8 mouse cellular contexts compared by ENCODE assay signal in the genomic region with DNA sequence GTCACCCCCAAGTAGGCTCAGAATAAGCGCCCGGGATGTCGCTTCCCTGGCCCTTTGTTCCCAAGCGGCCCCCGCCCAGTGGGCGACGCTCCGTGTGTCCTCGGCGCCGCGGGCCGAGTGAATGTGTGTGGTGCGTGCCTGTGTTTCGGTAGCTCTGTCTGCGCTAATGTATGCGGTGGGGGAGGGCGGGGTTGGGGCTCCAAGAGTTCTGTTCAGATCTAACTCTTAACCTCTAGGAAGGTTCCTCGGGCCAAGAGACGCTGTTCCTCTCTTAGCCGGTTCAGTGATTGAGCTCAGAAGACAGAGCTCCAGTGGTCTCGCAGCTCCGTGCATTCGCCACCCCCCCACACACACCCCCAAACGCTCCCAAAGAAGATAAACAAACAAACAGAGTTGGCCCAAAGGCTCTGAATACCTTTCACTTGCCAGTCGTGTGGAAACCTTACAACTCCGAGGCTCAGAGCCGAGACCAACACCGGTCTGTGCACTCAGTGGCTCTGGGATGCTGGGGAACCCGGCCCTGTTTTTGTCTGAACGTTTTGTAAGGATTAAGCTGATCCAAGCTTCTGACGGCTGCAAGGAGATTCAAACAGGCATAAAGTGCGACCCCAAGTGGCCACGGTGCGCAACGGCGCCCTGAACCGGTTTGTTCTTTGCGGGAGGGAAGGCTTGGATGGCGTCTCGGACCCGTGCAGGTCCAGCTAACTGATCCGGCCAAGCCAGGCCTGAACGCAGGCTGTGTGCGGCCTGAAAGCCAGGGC. TPM values are rescaled to one million over a fixed set of nuclear protein-coding genes. Genes with fewer than 3 reads are reported as not detected.
A peak's percentile ranks its signal among the peaks of the same experiment; 100 is the strongest.
DNase-seq lines count a peak whose midpoint lies in the region; ATAC-seq and TF ChIP-seq lines count a peak whose summit lies in the region.

No protein-coding gene starts in this region.

- TF ChIP-seq RAD21 in CH12.LX (IDR thresholded peaks at IDR 0.05; ENCODE audit: low read depth, low read length) = peak; percentile 93

- no peak overlapping the region for H3K9ac ChIP-seq in CH12.LX (ENCODE audit: insufficient read depth, low read depth)
- H3K9ac ChIP-seq in forebrain, embryonic 13.5 days = peak overlapping the region; percentile 86
- H3K9ac ChIP-seq in liver, postnatal 0 days (replicated peaks) = peak overlapping the region; percentile 27
- H3K9ac ChIP-seq in neural tube, embryonic 14.5 days (replicated peaks; ENCODE audit: low read depth, low read length) = peak overlapping the region; percentile 58

- TF ChIP-seq CTCF in CH12.LX (conservative IDR thresholded peaks at IDR 0.05 in 1 of 2, IDR thresholded peaks at IDR 0.05 in 1 of 2; ENCODE audit: low read depth in 2 of 2, low read length in 2 of 2) = peak; percentile 71 to 89
- peak; percentile 88 for TF ChIP-seq CTCF in liver, postnatal 0 days (IDR thresholded peaks at IDR 0.05; ENCODE audit: low read depth)

- WGBS in forebrain, embryonic 13.5 days = under 1% methylated on average over 45 of the region's 45 CpGs
- under 1% methylated on average over 45 of the region's 45 CpGs for WGBS in liver, postnatal 0 days (ENCODE audit: insufficient replicate concordance)
- WGBS in neural tube, embryonic 14.5 days = under 1% methylated on average over 45 of the region's 45 CpGs

- peaks cover 63% of the 10 kb centered on the region for H3K27me3 ChIP-seq in CH12.LX (replicated peaks)
- peaks cover 79% of the 10 kb centered on the region for H3K27me3 ChIP-seq in forebrain, embryonic 13.5 days
- H3K27me3 ChIP-seq in liver, postnatal 0 days (ENCODE audit: insufficient read depth, low read length) = peaks cover 85% of the 10 kb centered on the region
- peaks cover 64% of the 10 kb centered on the region for H3K27me3 ChIP-seq in neural tube, embryonic 14.5 days (ENCODE audit: control insufficient read depth, insufficient read depth, low read length)

- in situ Hi-C loops in CH12.LX (cut with MboI; ENCODE audit: low pct_ligation_motif_present, low pct_unique_long_range_greater_than_20kb, low sequenced_read_pairs) = loop anchor here (25.0 kb wide), 1 partner anchor 305 kb away; no protein-coding TSS in a partner anchor

- dilution Hi-C loops in CH12.LX (cut with MboI; ENCODE audit: extremely low pct_ligation_motif_present, extremely low pct_unique_long_range_greater_than_20kb, low sequenced_read_pairs) = no loop called here

- ATAC-seq in forebrain, embryonic 13.5 days = peak; percentile 72
- ATAC-seq in liver, postnatal 0 days = peak; percentile 53
- ATAC-seq in neural tube, embryonic 14.5 days (ENCODE audit: low read depth) = peak; percentile 64

- H3K27ac ChIP-seq in CH12.LX (ENCODE audit: insufficient read depth, low read depth) = no peak overlapping the region
- H3K27ac ChIP-seq in forebrain, embryonic 13.5 days = peak overlapping the region; percentile 91
- H3K27ac ChIP-seq in liver, postnatal 0 days (ENCODE audit: low read depth) = peak overlapping the region; percentile 75
- H3K27ac ChIP-seq in neural tube, embryonic 14.5 days (ENCODE audit: low read depth, low read length) = peak overlapping the region; percentile 73

- H3K4me2 ChIP-seq in CH12.LX (ENCODE audit: insufficient read depth, low read depth, poor library complexity, severe bottlenecking) = peak overlapping the region; percentile 90
- peak overlapping the region; percentile 89 for H3K4me2 ChIP-seq in forebrain, embryonic 13.5 days
- peak overlapping the region; percentile 87 for H3K4me2 ChIP-seq in liver, postnatal 0 days (ENCODE audit: low read depth, low read length)
- H3K4me2 ChIP-seq in neural tube, embryonic 14.5 days (ENCODE audit: low read depth, low read length) = peak overlapping the region; percentile 95

- intact Hi-C loops in heart, postnatal 10 days (cut with DNase I) = loop anchor here (2.0 to 10.0 kb wide), 7 partner anchors 305 to 1455 kb away; no protein-coding TSS in a partner anchor

- no peak for TF ChIP-seq POLR2A in CH12.LX (IDR thresholded peaks at IDR 0.05; ENCODE audit: low read depth, low read length)

- H3K9me3 ChIP-seq in CH12.LX (replicated peaks; ENCODE audit: low read length) = peaks cover 10% of the 10 kb centered on the region
- no peaks in the 10 kb centered on the region for H3K9me3 ChIP-seq in forebrain, embryonic 13.5 days (replicated peaks)
- no peaks in the 10 kb centered on the region for H3K9me3 ChIP-seq in liver, postnatal 0 days (ENCODE audit: low read length)
- H3K9me3 ChIP-seq in neural tube, embryonic 14.5 days (ENCODE audit: control insufficient read depth, low read length) = no peaks in the 10 kb centered on the region

- no peaks in the 10 kb centered on the region for H3K36me3 ChIP-seq in CH12.LX (replicated peaks in 1 of 2; ENCODE audit: control insufficient read depth in 1 of 2, insufficient read depth in 1 of 2, low read length in 1 of 2)
- H3K36me3 ChIP-seq in forebrain, embryonic 13.5 days (ENCODE audit: poor library complexity, severe bottlenecking) = no peaks in the 10 kb centered on the region
- no peaks in the 10 kb centered on the region for H3K36me3 ChIP-seq in liver, postnatal 0 days (replicated peaks; ENCODE audit: insufficient read depth, low read length)
- no peaks in the 10 kb centered on the region for H3K36me3 ChIP-seq in neural tube, embryonic 14.5 days (ENCODE audit: control insufficient read depth, insufficient read depth, low read length)

- no peak for TF ChIP-seq EP300 in CH12.LX (IDR thresholded peaks at IDR 0.05; ENCODE audit: low read length)
- no peak for TF ChIP-seq EP300 in liver, postnatal 0 days (IDR thresholded peaks at IDR 0.05; ENCODE audit: low read depth)

- H3K4me1 ChIP-seq in CH12.LX (ENCODE audit: control insufficient read depth in 1 of 2, insufficient read depth in 2 of 2) = peaks cover 0 to 3% of the 10 kb centered on the region in 2 experiments; a peak in 1 of 4 replicates
- peaks cover 48% of the 10 kb centered on the region for H3K4me1 ChIP-seq in forebrain, embryonic 13.5 days
- H3K4me1 ChIP-seq in liver, postnatal 0 days (ENCODE audit: insufficient read depth) = peaks cover 5% of the 10 kb centered on the region
- peaks cover 15% of the 10 kb centered on the region; the same call in 1 of the 2 replicates for H3K4me1 ChIP-seq in neural tube, embryonic 14.5 days (ENCODE audit: control insufficient read depth, insufficient read depth, low read length)

- peak; percentile 82 for DNase-seq in CH12.LX (ENCODE audit: extremely low read depth)
- DNase-seq in c-Kit-positive CD71-positive TER-119-positive erythroid progenitor cells, embryonic 14.5 days (ENCODE audit: low spot score) = peak; percentile 25
- peak; percentile 94 to 96 for DNase-seq in heart, postnatal 10 days
- DNase-seq in layer of hippocampus, adult 11-12 months (ENCODE audit: low spot score) = peak; percentile 93
- DNase-seq in liver, postnatal 0 days = peak; percentile 86
- DNase-seq in testis, postnatal 10 days (ENCODE audit: low spot score) = peak; percentile 94

- no peaks in the 10 kb centered on the region for H3K79me2 ChIP-seq in CH12.LX (replicated peaks; ENCODE audit: control insufficient read depth, extremely low read depth, insufficient read depth, poor library complexity, severe bottlenecking)

- H3K4me3 ChIP-seq in CH12.LX (replicated peaks in 1 of 3; ENCODE audit: low read depth in 2 of 3, low read length in 2 of 3, poor library complexity in 1 of 3) = peak overlapping the region in 2 of 3 experiments; percentile 51
- H3K4me3 ChIP-seq in forebrain, embryonic 13.5 days = peak overlapping the region; percentile 63
- H3K4me3 ChIP-seq in liver, postnatal 0 days (ENCODE audit: low read depth, low read length) = peak overlapping the region; percentile 55
- H3K4me3 ChIP-seq in neural tube, embryonic 14.5 days (ENCODE audit: low read depth, low read length) = peak overlapping the region; percentile 41

TF ChIP-seq in CH12.LX, 34 proteins besides CTCF, POLR2A, EP300 and RAD21:
- TF ChIP-seq TBP (conservative IDR thresholded peaks at IDR 0.05; ENCODE audit: low read depth, low read length) (no peak), SMC3 (IDR thresholded peaks at IDR 0.05; ENCODE audit: low read depth, low read length) (peak; percentile 89), ZC3H11A (IDR thresholded peaks at IDR 0.05; ENCODE audit: low read depth, low read length) (peak; percentile 73), IRF4 (IDR thresholded peaks at IDR 0.05; ENCODE audit: low read depth, low read length) (peak; percentile 39), MXI1 (IDR thresholded peaks at IDR 0.05; ENCODE audit: low read depth, low read length) (no peak)
TF ChIP-seq in CH12.LX: peak in this region for 3.

RNA-seq across cellular contexts. Expression of gene Mafb, which starts 0.8 kb away (rescaled TPM):
- 0.04 TPM in 1 of 2 replicates, not detected in the other for total RNA-seq in CH12.LX (2012; rRNA removed)
- 0.08 and 0.17 TPM in 2 replicates for total RNA-seq in CH12.LX (2014; rRNA removed)
- polyA plus RNA-seq in CH12.LX (2012; ENCODE audit: insufficient read length, low read depth) = 0.33 and 0.47 TPM in 2 replicates
- polyA plus RNA-seq in forebrain, embryonic 13.5 days (2015; fragmentation: Nextera tagmentation; extraction: Ambion mirVana) = 7.8 and 8.5 TPM in 2 replicates
- 10 to 100 TPM; 11.2 to 12.1 TPM for total RNA-seq in heart, postnatal 10 days (2021)
- polyA plus RNA-seq in liver, postnatal 0 days (2015; fragmentation: Nextera tagmentation; extraction: Ambion mirVana) = 9.2 and 11.6 TPM in 2 replicates
- 16.7 and 20.5 TPM in 2 replicates for polyA plus RNA-seq in neural tube, embryonic 14.5 days (2014; fragmentation: Nextera tagmentation; extraction: Ambion mirVana)

RNA-seq across cellular contexts. Expression of gene Gm826, which starts 33.7 kb away (rescaled TPM):
- total RNA-seq in CH12.LX (2012; rRNA removed) (not detected in 2 replicates), CH12.LX (2014; rRNA removed) (0.32 TPM in 1 of 2 replicates, not detected in the other)
- not detected in 2 replicates for polyA plus RNA-seq in CH12.LX (2012; ENCODE audit: insufficient read length, low read depth)
- polyA plus RNA-seq in forebrain, embryonic 13.5 days (2015; fragmentation: Nextera tagmentation; extraction: Ambion mirVana) = 0.31 TPM in 1 of 2 replicates, not detected in the other
- 1 to 10 TPM; 6.1 to 6.2 TPM for total RNA-seq in heart, postnatal 10 days (2021)
- polyA plus RNA-seq in liver, postnatal 0 days (2015; fragmentation: Nextera tagmentation; extraction: Ambion mirVana) = 1.2 and 1.6 TPM in 2 replicates
- not detected in 2 replicates for polyA plus RNA-seq in neural tube, embryonic 14.5 days (2014; fragmentation: Nextera tagmentation; extraction: Ambion mirVana)

Comparison
In these comparisons a context has a peak if more than half of its experiments do, and no peak if none do; other contexts are left out.
1. DNase-seq: peak in every context shown above with its lines; median percentile 95 in heart, postnatal 10 days; 94 in testis, postnatal 10 days; 93 in layer of hippocampus, adult 11-12 months; 86 in liver, postnatal 0 days; 82 in CH12.LX; 25 in c-Kit-positive CD71-positive TER-119-positive erythroid progenitor cells, embryonic 14.5 days.